Mouse (Mus musculus) lung, postnatal 36 days (tissue): ENCODE results near the gene Lrmda.

Experiments used
- DNase-seq: peaks from one replicate; pipeline ENCODE4 v3.0.0; 2022; ENCODE audit warnings: mixed read lengths

The Lrmda gene

DNA sequence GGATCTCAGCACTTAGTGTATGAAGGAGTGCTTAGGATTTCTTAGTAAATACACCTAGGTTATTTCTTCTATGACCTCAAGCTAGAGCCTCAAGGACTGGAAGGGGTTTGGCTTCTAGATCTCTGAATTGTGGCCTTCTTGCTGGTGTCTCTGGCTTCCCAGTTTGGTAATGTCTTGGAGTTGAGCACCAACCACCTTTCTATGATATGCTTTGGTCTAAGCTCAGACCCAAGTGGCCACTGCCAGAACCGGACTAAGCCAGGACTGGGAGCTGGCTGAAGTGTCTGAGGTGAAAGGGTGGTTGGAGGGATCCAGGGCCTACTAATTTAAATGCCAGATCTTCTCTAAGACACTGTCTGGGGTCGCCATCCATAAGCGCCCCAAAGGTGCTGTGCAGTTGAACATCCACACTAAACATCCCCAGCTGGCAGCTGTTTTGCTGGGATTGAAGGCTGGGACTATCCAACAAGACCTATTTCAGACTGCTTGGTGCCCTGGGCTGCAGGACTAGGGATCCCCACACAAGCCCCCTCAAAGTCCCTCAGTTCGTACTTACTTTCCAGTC, 27.1 kb upstream of the Lrmda start:
- no peak for DNase-seq

GRCm38 (mm10) chr14:21993251-21994060, 26.1 kb upstream of the Lrmda start:
- DNase-seq: peak; percentile 59

DNA sequence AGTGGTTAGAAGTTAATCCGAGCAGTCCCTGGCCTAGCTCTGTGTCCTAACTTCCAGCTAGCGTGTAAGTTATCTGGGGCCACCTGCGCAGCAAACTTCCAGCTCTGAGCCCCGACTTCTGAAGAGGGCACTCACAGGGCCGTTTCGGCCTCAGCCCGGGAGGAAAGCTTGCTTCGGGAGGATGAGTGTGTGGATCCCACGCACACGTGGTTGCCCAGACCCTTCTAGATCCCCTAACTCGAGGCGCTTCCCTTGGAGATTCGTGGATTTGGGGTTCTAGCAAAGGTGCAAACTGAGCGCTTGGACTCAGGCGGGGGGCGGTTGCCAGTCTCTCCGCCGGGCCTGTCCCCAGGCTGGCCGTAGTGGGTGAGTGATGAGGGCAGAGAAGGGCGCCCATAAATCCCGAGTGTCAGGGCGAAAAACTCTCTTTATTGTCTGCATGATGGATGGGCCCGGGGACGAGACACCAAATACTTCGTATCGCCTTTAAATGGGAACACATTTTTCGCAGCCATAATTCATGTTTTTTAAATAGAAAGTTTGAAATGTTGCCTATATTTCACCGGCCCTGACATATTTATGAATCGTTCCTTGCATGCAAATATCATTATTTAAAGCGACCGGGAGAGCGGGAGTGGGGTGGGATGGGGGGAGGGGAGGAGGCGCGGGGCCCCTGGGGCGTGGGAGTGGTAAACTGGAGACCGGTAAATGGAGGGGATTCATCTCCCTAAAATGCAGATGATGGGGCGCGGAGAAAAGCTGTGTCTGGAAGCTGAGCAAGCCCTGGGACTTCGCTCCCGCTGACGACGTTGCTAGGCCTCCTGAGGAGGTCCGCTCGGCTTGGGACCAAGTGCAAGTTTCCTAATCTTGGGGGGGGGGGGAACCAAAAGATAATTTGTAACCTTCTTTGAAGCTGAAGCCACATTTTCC, 25.2 kb upstream of the Lrmda start:
- peak; percentile 24 for DNase-seq

DNA sequence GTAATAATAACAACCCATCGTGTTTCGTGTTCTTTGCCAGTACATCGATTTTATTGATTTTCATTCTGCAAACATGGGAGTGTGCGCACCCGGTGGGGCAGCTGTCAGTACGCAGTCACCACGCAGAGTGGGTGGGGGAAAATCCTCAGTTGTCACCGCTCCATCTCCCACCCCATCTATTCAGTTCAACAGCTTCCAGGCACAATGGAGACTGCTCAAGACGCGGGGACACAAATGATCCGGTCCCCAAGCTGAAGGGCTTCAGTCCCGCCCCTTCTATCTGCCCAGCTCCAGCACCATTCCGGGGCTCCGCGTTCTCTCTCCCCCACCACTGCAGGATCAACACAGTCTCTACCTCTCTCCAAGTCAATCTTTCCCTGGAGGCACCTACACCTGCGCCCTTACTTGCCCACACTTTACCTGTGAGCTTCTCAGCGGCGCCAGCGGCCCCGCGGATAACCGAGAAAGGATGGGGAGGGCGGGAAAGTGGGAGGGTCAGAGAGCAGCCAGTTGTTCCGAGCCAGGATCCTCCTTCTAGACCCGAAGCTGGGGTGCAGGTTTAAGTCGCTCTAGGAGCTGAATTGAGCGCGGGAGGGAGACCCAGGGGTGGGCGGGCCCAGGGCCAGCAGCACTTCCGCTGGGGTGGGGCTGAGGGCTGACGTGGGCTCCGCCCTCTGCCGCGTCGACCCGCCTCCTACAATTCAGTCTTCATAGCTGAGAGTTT, 24.3 kb upstream of the Lrmda start:
- peak; percentile 92 for DNase-seq

DNA sequence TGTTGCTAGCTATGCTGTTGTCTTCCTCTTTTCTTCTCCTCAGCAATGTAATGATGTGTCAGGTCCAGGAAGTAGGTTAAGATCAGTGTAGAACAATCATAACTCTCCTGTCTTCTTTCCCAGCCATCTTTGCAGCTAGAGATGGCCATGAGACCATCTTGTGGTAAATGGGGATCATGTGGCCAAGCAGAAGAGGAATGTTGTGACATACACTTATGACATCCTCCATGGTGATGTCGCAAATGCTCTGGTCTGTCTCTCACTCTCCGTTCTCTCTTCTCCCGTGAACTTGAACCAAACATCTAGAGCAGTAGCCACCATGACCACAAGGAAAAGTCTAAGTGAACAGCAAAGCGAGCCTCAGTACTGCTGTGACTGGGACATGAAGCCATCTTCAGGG, 19.9 kb upstream of the Lrmda start:
- DNase-seq: peak; percentile 61

DNA sequence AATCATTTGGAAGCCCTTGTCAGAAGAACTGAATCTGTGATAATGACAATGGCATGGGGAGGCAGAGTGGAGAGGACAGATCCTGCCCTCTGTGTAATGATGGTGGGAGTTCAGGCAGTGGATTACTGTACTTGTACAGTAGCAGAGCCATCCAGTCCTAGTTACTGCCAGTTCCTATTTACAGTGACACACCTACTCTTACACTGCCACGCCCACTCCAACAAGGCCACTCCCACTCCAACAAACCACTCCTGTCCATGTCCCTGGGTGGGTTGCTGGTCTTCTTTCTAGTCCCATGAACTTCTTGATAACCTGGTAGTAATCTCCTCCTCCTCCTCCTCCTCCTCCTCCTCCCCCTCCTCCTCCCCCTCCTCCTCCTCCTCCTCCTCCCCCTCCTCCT, 16.3 kb upstream of the Lrmda start:
- no peak for DNase-seq

GRCm38 (mm10) chr14:22003631-22004030, 15.9 kb upstream of the Lrmda start:
- no peak for DNase-seq

DNA sequence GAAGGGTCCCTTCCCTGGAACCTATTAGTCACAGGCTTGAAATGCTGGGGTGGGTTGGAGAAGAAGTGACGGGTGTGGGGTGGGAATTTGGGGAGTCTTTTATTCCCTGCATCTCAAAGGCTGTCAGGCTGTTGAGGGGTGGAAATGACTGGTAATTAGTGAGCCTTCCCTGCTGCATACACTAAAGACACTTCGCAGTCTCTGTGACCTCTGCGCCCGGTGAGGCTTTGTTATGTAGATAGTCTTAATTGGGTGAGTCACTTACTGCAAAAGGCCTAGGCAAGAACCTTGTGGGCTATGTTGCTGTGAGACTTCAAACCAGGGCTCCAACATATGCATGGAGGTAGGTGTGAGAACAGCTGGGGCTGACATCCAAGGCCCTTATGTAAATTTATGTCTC, 14.6 kb upstream of the Lrmda start:
- no peak for DNase-seq

- peak; percentile 35 for DNase-seq
These were observed 12.5 kb upstream of the Lrmda start for GRCm38 (mm10) chr14:22007006-22007405.

DNA sequence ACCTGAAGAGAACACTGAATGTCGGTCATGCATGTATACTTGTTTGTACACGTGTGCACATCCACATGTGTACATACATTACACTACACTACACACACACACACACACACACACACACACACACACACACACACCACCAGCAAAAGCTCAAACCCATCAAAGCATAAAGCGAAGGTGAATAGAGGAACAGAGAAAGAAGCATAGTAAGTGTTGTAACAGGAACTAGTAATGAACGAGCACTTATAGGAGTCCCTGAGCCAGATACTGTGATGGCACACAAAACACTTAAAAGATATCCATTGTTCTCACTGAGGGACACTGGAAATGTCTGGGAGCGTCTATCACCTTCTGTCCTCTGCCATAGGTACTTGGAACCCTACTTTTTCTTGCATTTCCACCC, 5.2 kb upstream of the Lrmda start:
- DNase-seq: no peak

DNA sequence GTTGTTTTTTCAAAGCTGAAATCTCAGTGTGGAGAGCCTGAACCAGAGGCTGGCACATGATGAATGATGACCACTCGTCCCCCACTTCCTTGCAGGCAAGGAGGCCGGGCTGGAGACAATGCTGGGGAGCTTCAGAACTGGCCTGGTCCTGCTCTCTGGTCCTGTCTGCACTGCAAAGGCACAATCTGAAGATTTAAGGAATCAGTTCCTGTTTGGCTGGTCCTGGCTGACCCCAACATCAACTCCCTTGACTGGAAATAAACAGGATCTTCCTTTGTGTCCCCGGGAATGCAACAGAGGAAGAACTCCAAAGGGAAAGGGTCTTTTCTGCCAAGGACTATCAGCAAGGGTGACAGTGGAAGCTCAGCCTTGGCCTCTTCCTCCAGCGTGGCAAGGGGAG, 4.7 kb upstream of the Lrmda start:
- peak; percentile 80 for DNase-seq

DNA sequence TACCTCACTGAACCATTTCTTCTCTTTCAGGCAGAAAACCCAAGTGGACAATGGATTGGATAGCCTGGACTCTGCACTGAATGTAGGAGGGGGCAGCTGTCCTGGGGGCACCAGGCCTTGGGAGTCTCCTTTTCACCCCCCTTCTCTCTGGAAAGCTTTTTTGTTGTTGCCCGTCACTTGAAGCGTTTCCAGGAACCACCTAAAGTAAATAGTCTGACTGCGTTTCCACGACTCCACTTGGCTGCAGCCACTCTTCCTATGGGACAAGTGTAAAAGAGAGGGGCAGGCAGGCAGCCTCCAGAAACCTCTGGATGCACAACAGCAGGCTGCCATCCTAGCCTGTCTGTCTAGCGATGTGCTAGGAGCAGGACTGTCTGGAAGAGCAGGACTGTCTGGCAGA, 2.5 kb upstream of the Lrmda start:
- DNase-seq: peak; percentile 55

DNA sequence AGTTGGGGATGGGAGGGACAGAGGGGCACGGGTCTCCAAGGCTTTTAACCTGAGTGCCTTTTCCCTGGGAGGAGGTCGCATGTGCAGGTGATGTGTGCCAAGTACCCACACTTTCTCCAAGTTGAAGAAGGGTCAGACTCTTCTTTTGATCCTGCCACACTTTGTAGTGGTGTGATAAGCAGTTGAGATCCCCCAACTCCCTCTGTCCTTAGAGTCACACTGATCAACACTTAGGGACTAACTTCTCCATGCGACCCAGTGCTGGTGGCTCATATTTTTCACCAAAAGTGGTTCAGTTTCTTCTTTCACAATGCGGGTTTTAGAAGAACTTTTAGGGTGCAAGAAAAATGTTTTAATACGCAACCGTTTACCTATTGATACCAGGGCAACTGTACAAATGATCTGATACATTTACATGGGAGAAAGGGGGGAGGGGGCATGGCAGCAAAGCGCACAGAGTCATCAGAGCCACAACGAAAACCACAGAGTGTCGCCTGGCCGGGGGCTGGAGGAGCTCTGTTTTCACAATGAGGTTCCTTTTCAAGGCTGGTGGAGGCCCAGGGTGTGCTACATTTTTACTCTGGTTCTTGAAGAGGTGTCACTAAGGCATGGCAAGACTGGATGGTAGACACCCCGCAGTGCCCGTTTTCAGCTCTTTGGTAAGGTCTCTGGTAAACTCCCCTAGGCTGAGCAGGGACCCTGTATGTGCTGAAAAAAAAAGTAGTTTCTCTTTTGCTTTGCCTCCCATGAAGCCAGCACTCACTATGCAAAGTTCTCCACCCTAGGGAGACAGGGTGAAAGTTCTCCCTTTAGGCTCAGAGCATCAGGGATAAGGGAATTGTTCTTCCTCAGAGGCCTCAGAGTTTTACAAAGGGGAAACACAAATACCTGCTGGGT, 685 bp downstream of the Lrmda start:
- DNase-seq: peak; percentile 28

GRCm38 (mm10) chr14:22020885-22021284, 1.4 kb downstream of the Lrmda start:
- DNase-seq: peak; percentile 86

GRCm38 (mm10) chr14:22023533-22023932, 4.0 kb downstream of the Lrmda start:
- no peak for DNase-seq

DNA sequence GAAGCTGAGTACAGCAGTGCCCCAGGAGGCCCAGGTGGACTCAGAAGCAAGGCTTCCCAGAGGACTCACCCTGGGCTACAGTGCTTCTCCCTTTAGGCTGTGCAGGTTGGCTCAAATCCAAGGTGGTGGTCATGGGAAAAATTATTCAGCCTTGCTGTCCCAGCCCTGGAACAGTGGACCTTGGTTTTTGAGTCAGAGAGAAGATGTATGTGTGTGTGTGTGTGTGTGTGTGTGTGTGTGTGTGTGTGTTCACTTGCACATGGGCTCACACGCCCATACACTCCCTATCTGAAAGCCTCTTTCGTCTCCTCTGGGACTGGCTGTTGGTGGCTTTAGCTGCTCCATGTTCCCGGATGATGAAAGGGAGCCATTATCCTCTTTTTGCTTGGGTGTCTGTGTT, 16.4 kb downstream of the Lrmda start:
- no peak for DNase-seq

GRCm38 (mm10) chr14:22036338-22036737, 16.8 kb downstream of the Lrmda start:
- no peak for DNase-seq

DNA sequence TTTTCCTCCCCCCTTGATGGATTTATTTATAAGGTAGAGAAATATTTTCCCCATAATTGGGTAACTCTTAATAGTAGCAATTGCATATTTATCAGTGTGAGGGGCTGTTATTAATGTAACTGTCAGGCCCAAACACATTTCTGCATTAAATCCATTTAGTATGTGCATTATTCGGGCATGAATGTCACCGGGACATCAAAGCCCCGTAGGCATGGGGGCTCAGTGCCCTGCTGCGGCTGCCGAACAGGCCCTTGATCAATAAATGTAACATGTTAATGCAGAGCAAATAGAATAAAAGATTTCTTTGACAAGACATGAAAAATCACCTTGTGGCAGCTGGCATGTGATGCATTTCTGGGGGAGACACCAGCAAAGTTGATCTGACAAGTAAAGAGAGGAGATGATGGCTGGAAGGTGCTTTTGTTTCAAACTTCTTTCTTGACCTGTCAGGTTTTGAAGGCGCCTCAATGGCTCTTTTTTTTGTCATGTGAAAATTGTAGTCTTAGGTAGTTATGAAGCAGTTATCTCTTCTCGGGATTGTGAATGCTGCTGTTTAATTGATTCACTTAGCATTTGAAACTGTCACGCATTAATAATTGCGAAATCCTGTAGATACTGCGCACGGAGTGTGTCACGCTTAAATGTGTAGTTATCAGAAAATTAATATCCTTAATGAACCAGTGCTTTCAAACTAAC, 17.4 kb downstream of the Lrmda start:
- DNase-seq: no peak

- DNase-seq: no peak
These were observed 18.1 kb downstream of the Lrmda start for GRCm38 (mm10) chr14:22037498-22038131.

GRCm38 (mm10) chr14:22042146-22042545, 22.6 kb downstream of the Lrmda start:
- DNase-seq: no peak

DNA sequence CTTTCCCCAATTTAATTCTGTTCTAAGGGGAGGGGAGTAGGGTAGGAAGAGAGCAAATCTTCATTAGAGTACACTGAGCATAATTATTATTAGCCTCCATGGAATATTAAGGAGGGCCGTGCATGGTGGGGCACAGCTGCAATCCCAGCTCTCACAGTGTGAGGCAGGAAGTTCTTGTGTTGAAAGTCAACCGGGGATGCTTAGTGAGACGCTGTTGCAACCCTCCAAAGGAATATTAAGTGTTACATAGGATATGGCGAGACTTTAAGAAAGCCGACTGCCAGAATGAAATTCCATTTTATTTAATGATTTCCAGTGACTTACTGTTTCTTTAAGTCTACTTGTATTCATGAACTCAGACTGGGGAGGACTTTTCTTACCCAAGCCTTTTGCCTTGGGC, 23.9 kb downstream of the Lrmda start:
- DNase-seq: no peak
